Mouse (Mus musculus) ES-E14 (cell line): ENCODE measurements around the gene Zdhhc17.

Experiments
- CHD2 ChIP-seq: IDR thresholded peaks from 2 replicates; pipeline ENCODE4 v1.6.1; 2014; ENCODE audit warnings: mild to moderate bottlenecking, low read depth, low read length, inconsistent platforms
- HCFC1 ChIP-seq: IDR thresholded peaks from 2 replicates; pipeline ENCODE4 v1.6.1; 2012; ENCODE audit warnings: low read length, inconsistent platforms, borderline replicate concordance; ENCODE audit not compliant: insufficient read depth
- ZC3H11A ChIP-seq: IDR thresholded peaks from 2 replicates; pipeline ENCODE4 v1.6.1; 2012; ENCODE audit warnings: low read depth, mild to moderate bottlenecking, inconsistent platforms, low read length, borderline replicate concordance

GRCm38 (mm10) chr10:110952271-110952670, 57.7 kb downstream of the Zdhhc17 start:
- TF ChIP-seq HCFC1 (no peak), CHD2 (no peak), ZC3H11A (no peak)
